Mouse (Mus musculus): ENCODE data around the gene Vrk3. TPM values are rescaled to one million over a fixed set of nuclear protein-coding genes. Genes with fewer than 3 reads are reported as not detected.

The Vrk3 gene
- polyA plus RNA-seq, 1 experiment from 2014 or later: 26.8 TPM

DNA sequence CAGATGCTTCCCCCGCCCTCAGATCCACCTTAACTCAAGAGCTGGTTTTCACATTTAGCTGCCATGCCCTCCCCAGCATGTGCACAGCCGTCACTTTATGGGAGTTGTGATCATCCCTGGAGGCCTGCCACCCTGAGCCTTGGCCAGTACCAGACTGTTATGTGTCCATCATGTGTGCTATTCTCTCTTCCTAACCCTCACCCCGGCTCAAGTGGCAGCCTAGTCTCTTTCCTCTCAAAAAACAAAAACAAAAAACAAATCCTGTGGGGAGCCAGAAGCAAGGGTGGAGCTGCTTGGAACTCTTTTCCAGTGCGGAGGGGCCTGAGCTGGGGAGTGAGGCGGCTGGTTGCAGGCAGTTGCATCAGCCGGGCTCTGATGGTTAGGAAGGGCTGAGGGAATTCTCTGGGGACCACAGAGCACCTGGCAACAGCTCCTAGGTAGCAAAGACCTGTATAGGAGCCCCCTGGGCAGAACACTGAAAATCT lies 70.6 kb downstream of the Vrk3 start:
- peak; percentile 18 for DNase-seq
- 0 out of 2 replicates have a peak overlapping the region, but pooled peaks have one; percentile 86 for H3K4me3 ChIP-seq (replicated peaks; ENCODE audit: low read depth, low read length)
- WGBS: 38% methylated on average over 6 of the region's 6 CpGs
- peaks cover 40% of the 10 kb centered on the region for H3K4me1 ChIP-seq (ENCODE audit: control insufficient read depth, insufficient read depth, low read length)
- ATAC-seq (ENCODE audit: low FRiP score, low TSS enrichment): no peak
- peak overlapping the region; percentile 77 for H3K4me2 ChIP-seq (ENCODE audit: low read length)
- peak overlapping the region; percentile 46 for H3K9ac ChIP-seq (replicated peaks; ENCODE audit: low read length)
- no peaks in the 10 kb centered on the region for H3K27me3 ChIP-seq (ENCODE audit: control insufficient read depth, insufficient read depth, low read length)
- H3K36me3 ChIP-seq (ENCODE audit: control insufficient read depth, insufficient read depth, low read length): no peaks in the 10 kb centered on the region
- H3K27ac ChIP-seq (replicated peaks; ENCODE audit: low read depth, low read length): no peak overlapping the region
- H3K9me3 ChIP-seq (ENCODE audit: control insufficient read depth, low read length): no peaks in the 10 kb centered on the region

DNA sequence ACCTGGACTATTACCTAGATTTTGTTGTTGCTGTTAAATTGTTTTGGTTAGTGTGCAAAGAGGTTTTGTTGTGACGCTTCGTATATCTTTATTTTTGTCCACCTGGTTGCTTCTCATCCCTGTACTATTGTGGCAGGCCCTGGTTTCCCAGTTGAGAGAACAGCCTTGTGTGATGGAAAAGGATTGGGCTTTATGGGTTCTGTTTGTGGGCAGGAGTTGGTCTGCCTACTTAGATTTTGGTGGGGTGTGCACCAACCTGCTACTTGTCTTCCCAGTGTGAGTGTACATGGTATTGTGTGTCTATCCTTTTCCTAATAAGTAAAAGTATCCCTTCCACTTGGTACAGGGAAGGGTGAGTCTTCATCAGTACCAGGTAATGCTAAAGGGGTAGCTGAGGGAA lies 71.2 kb downstream of the Vrk3 start:
- Histone ChIP-seq H3K27ac (replicated peaks; ENCODE audit: low read depth, low read length) (no peak overlapping the region), H3K4me1 (ENCODE audit: control insufficient read depth, insufficient read depth, low read length) (peaks cover 40% of the 10 kb centered on the region), H3K9me3 (ENCODE audit: control insufficient read depth, low read length) (no peaks in the 10 kb centered on the region), H3K4me2 (ENCODE audit: low read length) (peak overlapping the region; percentile 77), H3K9ac (replicated peaks; ENCODE audit: low read length) (peak overlapping the region; percentile 46; the same call in 1 of the 2 replicates), H3K4me3 (replicated peaks; ENCODE audit: low read depth, low read length) (0 out of 2 replicates have a peak overlapping the region, but pooled peaks have one; percentile 5), H3K27me3 (ENCODE audit: control insufficient read depth, insufficient read depth, low read length) (no peaks in the 10 kb centered on the region), H3K36me3 (ENCODE audit: control insufficient read depth, insufficient read depth, low read length) (no peaks in the 10 kb centered on the region)
- no peak for DNase-seq
- no peak for ATAC-seq (ENCODE audit: low FRiP score, low TSS enrichment)
- 94% methylated on average over 2 of the region's 2 CpGs for WGBS

DNA sequence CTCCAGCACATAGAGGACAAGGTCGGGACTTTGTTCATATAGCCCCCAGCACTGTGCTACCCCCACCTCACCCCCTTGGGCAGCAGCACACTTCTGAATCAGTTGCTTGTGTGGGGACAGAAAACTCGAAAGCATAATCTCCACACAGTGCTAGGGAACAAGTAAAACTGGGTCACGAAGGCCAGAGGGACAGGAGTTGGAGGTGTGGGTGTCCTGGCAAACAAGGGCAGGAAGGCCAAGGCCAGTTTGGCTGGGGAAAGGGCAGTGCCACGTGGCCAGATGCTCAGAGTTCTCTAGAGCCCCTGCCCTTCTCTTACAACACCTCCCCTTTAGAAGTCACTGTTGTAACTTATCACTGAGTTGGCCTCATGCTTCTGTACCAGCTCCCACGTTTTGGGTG lies 71.7 kb downstream of the Vrk3 start:
- no peaks in the 10 kb centered on the region for H3K27me3 ChIP-seq (ENCODE audit: control insufficient read depth, insufficient read depth, low read length)
- H3K27ac ChIP-seq (replicated peaks; ENCODE audit: low read depth, low read length): no peak overlapping the region
- no peak for DNase-seq
- H3K9ac ChIP-seq (replicated peaks; ENCODE audit: low read length): no peak overlapping the region
- 70% methylated on average over 5 of the region's 5 CpGs for WGBS
- H3K4me2 ChIP-seq (ENCODE audit: low read length): no peak overlapping the region; the same call in 1 of the 2 replicates
- H3K36me3 ChIP-seq (ENCODE audit: control insufficient read depth, insufficient read depth, low read length): no peaks in the 10 kb centered on the region
- H3K9me3 ChIP-seq (ENCODE audit: control insufficient read depth, low read length): no peaks in the 10 kb centered on the region
- peaks cover 39% of the 10 kb centered on the region for H3K4me1 ChIP-seq (ENCODE audit: control insufficient read depth, insufficient read depth, low read length)
- ATAC-seq (ENCODE audit: low FRiP score, low TSS enrichment): no peak
- no peak overlapping the region for H3K4me3 ChIP-seq (replicated peaks; ENCODE audit: low read depth, low read length)

DNA sequence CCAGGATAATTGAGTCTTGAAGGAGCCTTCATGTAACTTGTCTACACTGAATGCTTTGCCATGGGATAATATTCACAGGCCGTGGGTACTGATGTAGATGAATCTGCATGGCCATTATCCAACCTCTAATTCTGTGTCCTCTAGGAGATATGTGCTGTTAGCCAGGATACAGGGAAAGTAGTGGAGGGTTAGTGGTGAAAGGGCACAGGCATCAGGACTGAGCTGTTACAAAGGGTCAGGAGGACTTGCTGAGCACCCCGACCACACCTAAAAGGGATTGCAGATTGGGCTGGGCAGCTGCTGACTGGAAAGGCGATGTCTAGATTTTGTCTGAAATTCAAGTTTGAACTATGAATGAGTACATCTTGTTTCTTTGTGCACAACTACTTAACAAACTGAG lies 72.3 kb downstream of the Vrk3 start:
- 80% methylated on average over 3 of the region's 3 CpGs for WGBS
- no peak overlapping the region for H3K9ac ChIP-seq (replicated peaks; ENCODE audit: low read length)
- no peaks in the 10 kb centered on the region for H3K27me3 ChIP-seq (ENCODE audit: control insufficient read depth, insufficient read depth, low read length)
- no peaks in the 10 kb centered on the region for H3K9me3 ChIP-seq (ENCODE audit: control insufficient read depth, low read length)
- ATAC-seq (ENCODE audit: low FRiP score, low TSS enrichment) (no peak), DNase-seq (no peak)
- no peak overlapping the region for H3K27ac ChIP-seq (replicated peaks; ENCODE audit: low read depth, low read length)
- no peaks in the 10 kb centered on the region for H3K36me3 ChIP-seq (ENCODE audit: control insufficient read depth, insufficient read depth, low read length)
- no peak overlapping the region for H3K4me3 ChIP-seq (replicated peaks; ENCODE audit: low read depth, low read length)
- no peak overlapping the region for H3K4me2 ChIP-seq (ENCODE audit: low read length)
- peaks cover 32% of the 10 kb centered on the region for H3K4me1 ChIP-seq (ENCODE audit: control insufficient read depth, insufficient read depth, low read length)

DNA sequence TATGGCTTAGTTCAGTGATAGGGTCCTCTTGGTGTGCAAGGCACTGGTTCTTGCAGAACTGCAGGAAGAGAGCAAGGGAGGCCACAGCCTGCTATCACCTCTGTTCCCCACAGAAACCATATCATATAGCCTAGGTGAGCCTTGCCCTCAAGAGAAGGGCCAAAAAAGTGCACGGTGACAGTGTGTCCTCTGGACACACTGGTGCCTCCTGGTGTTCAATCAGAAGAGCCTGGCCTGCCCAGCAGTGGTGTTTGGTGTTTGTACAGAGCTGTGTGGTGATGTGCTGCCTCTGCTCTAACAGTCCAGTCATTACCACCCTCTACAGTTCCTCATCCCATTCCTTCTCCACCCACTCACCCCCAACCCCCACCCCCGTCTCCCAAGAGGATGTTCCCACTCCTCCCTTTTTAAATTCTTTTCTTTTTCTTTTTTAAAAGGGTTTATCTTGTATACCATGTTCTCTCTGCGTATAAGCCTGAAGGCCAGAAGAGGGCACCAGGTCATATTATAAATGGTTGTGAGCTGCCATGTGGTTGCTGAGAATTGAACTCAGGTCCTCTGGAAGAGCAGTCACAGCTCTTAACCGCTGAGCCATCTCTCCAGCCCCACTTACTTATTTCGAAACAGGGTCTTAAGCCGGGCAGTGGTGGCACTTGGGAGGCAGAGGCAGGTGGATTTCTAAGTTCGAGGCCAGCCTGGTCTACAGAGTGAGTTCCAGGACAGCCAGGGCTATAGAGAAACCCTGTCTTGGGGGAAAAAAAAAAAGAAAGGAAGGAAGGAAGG lies 73.6 kb downstream of the Vrk3 start:
- no peaks in the 10 kb centered on the region for H3K36me3 ChIP-seq (ENCODE audit: control insufficient read depth, insufficient read depth, low read length)

DNA sequence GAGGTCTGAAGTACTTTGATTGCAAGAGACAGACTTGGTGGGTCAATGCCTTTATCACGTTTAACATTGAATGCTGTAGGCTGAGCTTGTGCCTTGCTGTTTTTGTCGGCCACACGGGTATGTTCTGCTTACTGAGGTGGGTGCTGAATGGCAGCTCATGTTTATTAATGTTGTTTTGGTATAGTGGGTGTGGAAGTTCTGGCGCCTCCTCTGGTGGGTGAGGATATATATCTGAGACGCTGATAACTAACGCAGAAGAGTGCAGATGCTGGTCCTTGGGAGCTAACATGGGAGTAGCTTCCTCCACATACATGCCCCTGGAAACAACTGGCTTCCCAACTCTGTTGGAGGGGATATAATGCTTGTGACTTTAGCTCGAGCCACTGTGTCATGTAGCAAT lies 75.2 kb downstream of the Vrk3 start:
- WGBS: 35% methylated on average over 7 of the region's 7 CpGs
- Histone ChIP-seq H3K4me1 (ENCODE audit: control insufficient read depth, insufficient read depth, low read length) (peaks cover 16% of the 10 kb centered on the region), H3K4me3 (replicated peaks; ENCODE audit: low read depth, low read length) (no peak overlapping the region), H3K4me2 (ENCODE audit: low read length) (no peak overlapping the region), H3K27me3 (ENCODE audit: control insufficient read depth, insufficient read depth, low read length) (no peaks in the 10 kb centered on the region), H3K36me3 (ENCODE audit: control insufficient read depth, insufficient read depth, low read length) (peaks cover 5% of the 10 kb centered on the region), H3K9me3 (ENCODE audit: control insufficient read depth, low read length) (no peaks in the 10 kb centered on the region), H3K9ac (replicated peaks; ENCODE audit: low read length) (no peak overlapping the region), H3K27ac (replicated peaks; ENCODE audit: low read depth, low read length) (no peak overlapping the region)
- no peak for ATAC-seq (ENCODE audit: low FRiP score, low TSS enrichment)
- DNase-seq: no peak

More for the DNA sequence above, 73.6 kb downstream of the Vrk3 start:
- Histone ChIP-seq H3K9me3 (ENCODE audit: control insufficient read depth, low read length) (no peaks in the 10 kb centered on the region), H3K4me1 (ENCODE audit: control insufficient read depth, insufficient read depth, low read length) (peaks cover 31% of the 10 kb centered on the region), H3K4me2 (ENCODE audit: low read length) (no peak overlapping the region), H3K27ac (replicated peaks; ENCODE audit: low read depth, low read length) (no peak overlapping the region), H3K9ac (replicated peaks; ENCODE audit: low read length) (no peak overlapping the region), H3K27me3 (ENCODE audit: control insufficient read depth, insufficient read depth, low read length) (no peaks in the 10 kb centered on the region), H3K4me3 (replicated peaks; ENCODE audit: low read depth, low read length) (no peak overlapping the region)
- ATAC-seq (ENCODE audit: low FRiP score, low TSS enrichment) (no peak), DNase-seq (no peak)
- 87% methylated on average over 7 of the region's 7 CpGs for WGBS

DNA sequence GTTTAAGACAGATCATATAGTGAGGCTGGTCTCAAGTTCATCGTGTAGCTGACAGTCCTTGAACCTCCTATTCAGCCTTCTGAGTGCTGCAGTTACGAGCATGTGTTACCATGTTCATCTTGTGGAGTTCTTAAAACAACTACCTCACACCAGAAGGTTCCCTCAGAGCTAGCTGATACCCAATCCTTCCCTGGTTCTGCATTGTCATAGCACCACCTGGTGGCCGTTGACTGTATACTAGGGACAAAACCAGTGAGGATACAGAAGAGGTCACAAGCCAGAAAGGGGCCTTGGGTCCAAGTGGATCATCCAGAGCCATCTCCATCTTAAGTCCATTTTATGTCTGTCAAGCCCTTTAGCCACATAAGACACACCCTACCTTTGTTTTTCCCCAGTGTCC lies 76.7 kb downstream of the Vrk3 start:
- ATAC-seq (ENCODE audit: low FRiP score, low TSS enrichment) (no peak), DNase-seq (peak; percentile 91)
- Histone ChIP-seq H3K27me3 (ENCODE audit: control insufficient read depth, insufficient read depth, low read length) (no peaks in the 10 kb centered on the region), H3K27ac (replicated peaks; ENCODE audit: low read depth, low read length) (no peak overlapping the region), H3K4me2 (ENCODE audit: low read length) (no peak overlapping the region), H3K4me3 (replicated peaks; ENCODE audit: low read depth, low read length) (no peak overlapping the region), H3K9ac (replicated peaks; ENCODE audit: low read length) (no peak overlapping the region; the same call in 1 of the 2 replicates), H3K9me3 (ENCODE audit: control insufficient read depth, low read length) (no peaks in the 10 kb centered on the region), H3K4me1 (ENCODE audit: control insufficient read depth, insufficient read depth, low read length) (0 out of 2 replicates have a peak, but pooled peaks cover 4% of the 10 kb centered on the region), H3K36me3 (ENCODE audit: control insufficient read depth, insufficient read depth, low read length) (peaks cover 19% of the 10 kb centered on the region)
- WGBS: 31% methylated on average over 3 of the region's 3 CpGs

DNA sequence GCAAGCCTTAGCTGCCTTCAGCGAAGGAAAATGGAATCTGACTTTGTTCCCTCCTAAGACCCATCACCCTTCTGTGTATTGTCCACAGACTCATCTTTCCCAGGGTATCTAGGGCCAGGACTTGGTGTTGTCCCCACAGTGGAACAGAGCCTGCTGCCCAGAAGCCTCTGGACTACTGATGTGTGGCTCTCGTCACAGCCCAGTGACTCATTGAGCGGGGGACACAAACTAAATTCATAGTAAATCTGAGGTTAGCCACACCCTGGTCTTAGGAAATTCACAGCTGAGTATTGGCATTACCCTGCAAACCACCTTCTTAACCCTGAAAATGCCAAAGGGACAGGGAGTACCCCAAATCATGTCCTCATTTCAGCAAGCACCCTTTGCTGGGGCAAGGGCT lies 78.6 kb downstream of the Vrk3 start:
- 85% methylated on average over 3 of the region's 3 CpGs for WGBS

More for the DNA sequence above, 78.6 kb downstream of the Vrk3 start:
- no peaks in the 10 kb centered on the region for H3K4me1 ChIP-seq (ENCODE audit: control insufficient read depth, insufficient read depth, low read length)
- ATAC-seq (ENCODE audit: low FRiP score, low TSS enrichment) (no peak), DNase-seq (no peak)
- H3K4me3 ChIP-seq (replicated peaks; ENCODE audit: low read depth, low read length): no peak overlapping the region
- no peak overlapping the region for H3K4me2 ChIP-seq (ENCODE audit: low read length)
- no peak overlapping the region for H3K9ac ChIP-seq (replicated peaks; ENCODE audit: low read length)
- peaks cover 38% of the 10 kb centered on the region for H3K36me3 ChIP-seq (ENCODE audit: control insufficient read depth, insufficient read depth, low read length)
- no peaks in the 10 kb centered on the region for H3K27me3 ChIP-seq (ENCODE audit: control insufficient read depth, insufficient read depth, low read length)
- H3K27ac ChIP-seq (replicated peaks; ENCODE audit: low read depth, low read length): no peak overlapping the region
- H3K9me3 ChIP-seq (ENCODE audit: control insufficient read depth, low read length): no peaks in the 10 kb centered on the region
